ENCODE assay signal across 8 mouse cellular contexts in the genomic region with DNA sequence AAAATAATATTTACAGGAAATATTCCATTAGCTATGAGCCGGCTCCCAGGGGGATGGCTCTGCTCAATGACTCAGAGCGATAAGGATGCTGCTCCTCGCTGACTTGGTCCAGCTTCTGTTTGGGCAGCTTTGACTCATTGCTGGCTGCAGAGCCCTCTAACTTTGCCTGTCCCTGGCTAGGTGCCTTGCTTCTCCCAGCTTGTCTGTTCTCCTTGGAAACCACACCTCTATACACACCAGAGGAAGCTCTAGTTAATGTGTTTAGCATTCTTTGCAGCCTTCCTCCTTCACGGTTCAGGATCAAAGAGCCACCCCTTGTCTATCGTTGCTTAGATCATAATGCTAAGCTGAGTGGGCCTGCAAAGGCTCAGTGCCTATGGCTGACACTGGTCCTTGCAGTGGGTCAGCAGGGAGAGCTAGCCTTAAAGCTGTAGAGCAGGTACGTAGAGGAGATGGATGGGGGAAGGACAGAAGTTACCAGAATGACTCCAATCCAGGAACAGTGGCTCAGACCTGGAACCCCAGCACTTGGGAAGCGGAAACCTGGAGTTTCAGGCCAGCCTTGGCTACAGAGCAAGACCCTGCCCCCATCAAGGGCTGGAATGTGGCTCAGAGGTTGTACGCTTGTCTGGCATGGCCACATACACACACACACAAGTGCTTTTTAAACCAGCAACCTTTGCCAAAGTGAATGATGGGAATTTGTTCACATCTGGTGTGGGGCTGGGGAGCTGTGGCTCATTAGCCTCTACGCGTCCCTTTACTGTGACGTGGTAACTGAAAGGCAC.
A peak's percentile ranks its signal among the peaks of the same experiment; 100 is the strongest.
DNase-seq lines count a peak whose midpoint lies in the region; ATAC-seq and TF ChIP-seq lines count a peak whose summit lies in the region.

No protein-coding gene starts in this region.

- WGBS in intestine, embryonic 15.5 days, result 57% methylated on average over 11 of the region's 11 CpGs

- H3K4me3 ChIP-seq in C2C12 (ENCODE audit: insufficient read depth, poor library complexity, severe bottlenecking), result no peak overlapping the region
- no peak overlapping the region for H3K4me3 ChIP-seq in intestine, embryonic 15.5 days (replicated peaks)

- H3K27ac ChIP-seq in intestine, embryonic 15.5 days, result 0 out of 2 replicates have a peak overlapping the region, but pooled peaks have one; percentile 22

- H3K4me1 ChIP-seq in intestine, embryonic 15.5 days (replicated peaks), result peaks cover 5% of the 10 kb centered on the region

- TF ChIP-seq CTCF in C2C12 (IDR thresholded peaks at IDR 0.05; ENCODE audit: control insufficient read depth, insufficient read depth, insufficient read length), result no peak

- H3K79me2 ChIP-seq in C2C12 (ENCODE audit: control insufficient read depth, insufficient read depth), result peaks cover 10% of the 10 kb centered on the region

- H3K9me3 ChIP-seq in intestine, embryonic 15.5 days, result no peaks in the 10 kb centered on the region

- peaks cover 61% of the 10 kb centered on the region for H3K36me3 ChIP-seq in C2C12 (ENCODE audit: control insufficient read depth, insufficient read depth)
- H3K36me3 ChIP-seq in intestine, embryonic 15.5 days, result no peaks in the 10 kb centered on the region

- ATAC-seq in intestine, embryonic 15.5 days, result no peak

- H3ac ChIP-seq in C2C12 (ENCODE audit: control insufficient read depth, insufficient read length, low read depth), result no peak overlapping the region

- no peaks in the 10 kb centered on the region for H3K27me3 ChIP-seq in C2C12 (ENCODE audit: control insufficient read depth, insufficient read depth, insufficient read length)
- H3K27me3 ChIP-seq in intestine, embryonic 15.5 days (replicated peaks), result no peaks in the 10 kb centered on the region

- no peak overlapping the region for H3K9ac ChIP-seq in intestine, embryonic 15.5 days

- peak; percentile 32 for DNase-seq in adipocyte (ENCODE audit: low spot score)
- DNase-seq in heart, adult 11 months, result peak; percentile 99
- DNase-seq in skeletal muscle tissue, adult 2 months (ENCODE audit: low read depth, low spot score), result peak; percentile 75
- no peak for DNase-seq in thymus, postnatal 4 days
- no peak for DNase-seq in frontal cortex, postnatal 36 days (ENCODE audit: low spot score in 2 of 2)
- DNase-seq in layer of hippocampus, postnatal 10 days (ENCODE audit: low spot score in 2 of 2), result no peak

- H3K4me2 ChIP-seq in intestine, embryonic 15.5 days (replicated peaks), result no peak overlapping the region

- no peaks in the 10 kb centered on the region for H3K79me3 ChIP-seq in C2C12 (ENCODE audit: low read depth)

TF ChIP-seq in C2C12, 6 proteins besides CTCF, POLR2A, EP300 and RAD21:
- TF ChIP-seq MYOD1 (IDR thresholded peaks at IDR 0.05; ENCODE audit: control insufficient read depth, insufficient read length, low read depth), result peak; percentile 47
- no peak for TF ChIP-seq MYOG (IDR thresholded peaks at IDR 0.05; ENCODE audit: control insufficient read depth, extremely low read depth, insufficient read length)
- TF ChIP-seq MAX (IDR thresholded peaks at IDR 0.05), result no peak
- peak; percentile 83 for TF ChIP-seq FOSL1 (IDR thresholded peaks at IDR 0.05; ENCODE audit: insufficient read depth, low read length, poor library complexity, severe bottlenecking)

Comparison
In these comparisons a context has a peak if more than half of its experiments do, and no peak if none do; other contexts are left out.
1. DNase-seq: peak in adipocyte (single experiment), heart, adult 11 months (single experiment) and skeletal muscle tissue, adult 2 months (single experiment); none in thymus, postnatal 4 days (single experiment), frontal cortex, postnatal 36 days (0 of 2) and layer of hippocampus, postnatal 10 days (0 of 2).